Mouse (Mus musculus): ENCODE measurements around the gene Thrap3. TPM values are rescaled to one million over a fixed set of nuclear protein-coding genes. Genes with fewer than 3 reads are reported as not detected.
A peak's percentile ranks its signal among the peaks of the same experiment; 100 is the strongest.

The Thrap3 gene
- polyA plus RNA-seq, 1 experiment from 2014 or later: 345 TPM

DNA sequence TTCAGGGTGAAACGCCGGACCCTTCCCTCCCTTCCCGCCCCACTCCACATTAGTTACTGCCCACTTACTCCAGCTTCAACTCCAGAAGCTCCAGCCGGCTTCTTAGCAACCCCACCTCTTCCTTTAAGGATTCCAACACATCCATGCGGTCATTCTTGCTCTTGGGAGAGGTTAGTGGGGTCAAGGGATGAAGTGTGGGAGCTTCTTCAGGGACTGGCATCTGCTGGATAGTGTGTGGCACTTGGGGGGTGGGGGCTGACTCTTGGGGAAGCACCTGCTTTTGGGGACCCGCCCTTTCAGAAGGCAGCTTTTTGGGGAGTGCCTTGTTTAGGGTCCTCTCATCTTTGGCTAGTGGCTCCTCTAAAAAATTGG is 51.6 kb downstream of the Thrap3 start:
- 91% methylated on average over 6 of the region's 6 CpGs for WGBS (ENCODE audit: missing documents)
- Histone ChIP-seq H3K27ac (no peak overlapping the region), H3K4me3 (ENCODE audit: inconsistent target) (no peak overlapping the region), H3K36me3 (ENCODE audit: inconsistent target) (no peaks in the 10 kb centered on the region), H3K79me2 (ENCODE audit: inconsistent target) (no peaks in the 10 kb centered on the region)

GRCm38 (mm10) chr4:126150297-126150948 is 52.1 kb downstream of the Thrap3 start:
- H3K27ac ChIP-seq: no peak overlapping the region
- H3K4me3 ChIP-seq (ENCODE audit: inconsistent target): no peak overlapping the region
- 94% methylated on average over 14 of the region's 16 CpGs for WGBS (ENCODE audit: missing documents)
- no peaks in the 10 kb centered on the region for H3K79me2 ChIP-seq (ENCODE audit: inconsistent target)
- H3K36me3 ChIP-seq (ENCODE audit: inconsistent target): no peaks in the 10 kb centered on the region

DNA sequence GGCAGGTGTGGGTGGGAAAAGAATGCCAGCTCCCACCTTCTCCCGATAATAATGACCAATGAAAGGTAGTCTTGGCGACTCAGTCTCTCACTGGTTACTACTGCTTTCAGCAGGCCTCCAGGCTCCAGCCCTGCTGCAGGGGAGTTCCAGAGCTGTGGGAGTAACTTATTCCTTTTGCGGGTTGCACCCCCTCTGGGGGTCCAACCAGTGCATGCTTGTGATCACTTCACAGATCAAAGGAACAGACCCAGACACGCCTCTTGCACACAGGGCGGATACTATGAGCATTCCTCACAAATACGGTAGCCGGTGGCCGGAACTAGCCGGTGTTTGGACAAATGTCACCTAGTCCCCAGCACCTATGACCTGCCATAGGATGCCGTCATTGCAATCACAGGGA is 52.8 kb downstream of the Thrap3 start:
- Histone ChIP-seq H3K79me2 (ENCODE audit: inconsistent target) (no peaks in the 10 kb centered on the region), H3K27ac (no peak overlapping the region), H3K4me3 (ENCODE audit: inconsistent target) (no peak overlapping the region), H3K36me3 (ENCODE audit: inconsistent target) (no peaks in the 10 kb centered on the region)
- 99% methylated on average over 10 of the region's 10 CpGs for WGBS (ENCODE audit: missing documents)

DNA sequence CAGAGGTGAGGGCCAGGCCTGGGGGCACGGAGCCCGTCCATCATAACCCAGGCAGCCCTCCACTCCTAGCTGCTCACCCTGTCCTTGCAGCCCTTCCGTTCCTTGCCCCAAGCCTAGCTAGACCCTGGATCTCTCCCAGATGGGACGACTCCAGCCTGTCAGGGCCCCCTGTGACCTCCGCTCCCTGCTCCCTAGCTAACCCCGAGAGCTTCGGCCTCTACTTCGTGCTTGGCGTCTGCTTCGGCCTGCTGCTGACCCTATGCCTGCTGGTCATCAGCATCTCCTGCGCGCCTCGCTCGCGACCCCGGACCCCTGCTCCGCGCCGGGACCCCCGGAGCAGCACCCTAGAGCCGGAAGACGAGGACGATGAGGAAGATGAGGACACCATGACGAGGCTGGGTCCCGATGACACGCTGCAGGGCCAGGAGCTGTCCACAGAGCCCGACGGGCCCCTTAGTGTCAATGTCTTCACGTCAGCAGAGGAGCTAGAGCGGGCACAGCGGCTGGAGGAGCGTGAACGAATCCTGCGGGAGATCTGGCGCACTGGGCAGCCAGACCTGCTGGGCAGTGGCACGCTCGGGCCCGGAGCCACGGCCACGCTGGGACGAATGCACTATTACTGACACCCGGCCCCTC is 53.4 kb downstream of the Thrap3 start:
- H3K79me2 ChIP-seq (ENCODE audit: inconsistent target): no peaks in the 10 kb centered on the region
- no peaks in the 10 kb centered on the region for H3K36me3 ChIP-seq (ENCODE audit: inconsistent target)
- 82% methylated on average over 30 of the region's 42 CpGs for WGBS (ENCODE audit: missing documents)
- H3K4me3 ChIP-seq (ENCODE audit: inconsistent target): peak overlapping the region; percentile 25
- H3K27ac ChIP-seq: no peak overlapping the region

DNA sequence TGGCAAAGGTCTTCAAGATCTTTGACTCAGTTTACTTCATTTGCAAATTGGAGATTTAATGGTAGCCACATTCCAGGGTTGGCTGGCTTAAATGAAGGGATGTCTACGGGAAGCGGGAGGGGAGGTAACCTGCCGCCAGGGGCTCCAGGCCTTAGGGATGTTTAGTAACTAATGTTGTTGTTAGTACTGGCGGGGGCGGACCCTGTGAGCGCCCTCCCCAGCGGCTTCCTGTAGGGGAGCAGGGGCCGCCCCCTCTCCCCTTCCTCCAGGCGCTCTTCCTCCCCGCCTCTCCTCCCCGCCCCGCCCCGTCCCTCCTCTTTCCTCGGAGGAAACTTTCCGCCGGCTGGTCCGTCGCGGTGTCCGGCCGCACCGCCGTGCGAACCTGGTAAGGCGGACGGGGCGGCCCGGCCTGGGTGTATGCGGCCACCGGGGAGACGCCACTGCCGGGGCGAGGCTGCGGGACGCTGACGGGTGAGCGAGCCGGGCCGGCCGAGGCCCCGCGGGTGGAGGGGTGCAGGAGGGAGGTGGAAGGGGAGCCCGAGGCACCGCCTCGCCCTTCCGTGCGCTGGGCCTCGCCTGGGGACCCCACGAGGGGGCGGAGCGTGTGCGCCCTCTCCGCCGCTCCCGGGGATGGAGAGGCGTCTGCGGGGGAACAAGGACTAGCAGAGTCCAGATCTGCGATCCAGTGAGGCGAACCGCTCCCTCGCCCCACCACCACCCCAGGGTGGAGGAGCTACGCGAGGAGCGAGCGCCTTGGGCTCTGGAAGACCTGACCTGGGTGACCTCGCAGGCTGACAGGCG is 54.2 kb downstream of the Thrap3 start:
- Histone ChIP-seq H3K27ac (no peak overlapping the region), H3K79me2 (ENCODE audit: inconsistent target) (no peaks in the 10 kb centered on the region), H3K36me3 (ENCODE audit: inconsistent target) (no peaks in the 10 kb centered on the region), H3K4me3 (ENCODE audit: inconsistent target) (peak overlapping the region; percentile 25)
- 2% methylated on average over 57 of the region's 67 CpGs for WGBS (ENCODE audit: missing documents)

DNA sequence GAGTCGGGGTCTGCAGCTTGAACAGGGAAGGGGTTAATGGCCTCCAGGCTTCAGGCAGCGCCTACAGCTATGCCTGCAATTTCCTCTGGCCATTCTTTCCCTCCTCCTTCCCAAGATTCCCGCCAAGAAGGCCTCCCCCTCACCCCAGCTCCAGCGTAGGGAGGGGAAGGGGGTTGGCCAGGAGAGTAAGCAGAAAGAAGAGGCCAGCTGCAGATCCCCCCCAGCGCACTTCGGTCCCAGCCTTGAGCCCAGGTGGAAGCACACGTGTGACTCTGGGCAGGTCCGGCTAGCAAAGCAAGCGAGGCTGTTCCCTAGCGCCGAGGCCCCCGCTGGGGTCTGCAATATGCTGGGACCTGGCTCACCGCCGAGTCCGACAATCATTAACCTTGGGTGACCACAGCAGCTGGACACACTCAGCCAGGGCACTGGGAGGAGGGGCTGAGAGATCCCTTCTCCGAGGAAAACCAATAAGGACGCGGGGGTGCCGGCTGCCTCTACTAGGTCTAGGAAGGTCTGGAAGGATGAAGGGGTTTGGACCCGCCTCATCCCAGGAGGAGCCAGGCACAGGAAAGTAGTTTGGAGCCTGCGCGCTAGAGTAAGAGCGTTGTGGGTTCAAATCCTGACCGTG is 54.9 kb downstream of the Thrap3 start, which contains the start of gene Eva1b:
Eva1b (plus strand) TSS at position 212 of the 628 bp plus-strand sequence.
- peak within 1 kb of the TSS; percentile 25 for H3K4me3 ChIP-seq (ENCODE audit: inconsistent target)
- no peaks in the 10 kb centered on the region for H3K36me3 ChIP-seq (ENCODE audit: inconsistent target)
- H3K27ac ChIP-seq: no peak within 1 kb of the TSS
- no peaks in the 10 kb centered on the region for H3K79me2 ChIP-seq (ENCODE audit: inconsistent target)
- WGBS (ENCODE audit: missing documents): 58% methylated on average over 24 of the region's 24 CpGs

GRCm38 (mm10) chr4:126146974-126147532 is 55.5 kb downstream of the Thrap3 start:
- Histone ChIP-seq H3K36me3 (ENCODE audit: inconsistent target) (no peaks in the 10 kb centered on the region), H3K4me3 (ENCODE audit: inconsistent target) (no peak overlapping the region), H3K79me2 (ENCODE audit: inconsistent target) (no peaks in the 10 kb centered on the region), H3K27ac (no peak overlapping the region)
- WGBS (ENCODE audit: missing documents): 90% methylated on average over 8 of the region's 9 CpGs

- no peaks in the 10 kb centered on the region for H3K36me3 ChIP-seq (ENCODE audit: inconsistent target)
- WGBS (ENCODE audit: missing documents): 87% methylated on average over 4 of the region's 4 CpGs
- no peak overlapping the region for H3K4me3 ChIP-seq (ENCODE audit: inconsistent target)
- no peaks in the 10 kb centered on the region for H3K79me2 ChIP-seq (ENCODE audit: inconsistent target)
- no peak overlapping the region for H3K27ac ChIP-seq
These were observed 57.2 kb downstream of the Thrap3 start for GRCm38 (mm10) chr4:126145396-126145795.

GRCm38 (mm10) chr4:126141021-126141420 is 61.5 kb downstream of the Thrap3 start:
- no peaks in the 10 kb centered on the region for H3K79me2 ChIP-seq (ENCODE audit: inconsistent target)
- 90% methylated on average over 5 of the region's 5 CpGs for WGBS (ENCODE audit: missing documents)
- H3K4me3 ChIP-seq (ENCODE audit: inconsistent target): no peak overlapping the region
- H3K36me3 ChIP-seq (ENCODE audit: inconsistent target): peaks cover 14% of the 10 kb centered on the region; the same call in 1 of the 2 replicates
- no peak overlapping the region for H3K27ac ChIP-seq

- Histone ChIP-seq H3K36me3 (ENCODE audit: inconsistent target) (peaks cover 23% of the 10 kb centered on the region), H3K79me2 (ENCODE audit: inconsistent target) (no peaks in the 10 kb centered on the region), H3K4me3 (ENCODE audit: inconsistent target) (no peak overlapping the region), H3K27ac (no peak overlapping the region)
- WGBS (ENCODE audit: missing documents): 68% methylated on average over 4 of the region's 4 CpGs
These were observed 64.8 kb downstream of the Thrap3 start for GRCm38 (mm10) chr4:126137773-126138172.

GRCm38 (mm10) chr4:126134639-126135038 is 67.9 kb downstream of the Thrap3 start:
- Histone ChIP-seq H3K4me3 (ENCODE audit: inconsistent target) (no peak overlapping the region), H3K79me2 (ENCODE audit: inconsistent target) (no peaks in the 10 kb centered on the region), H3K36me3 (ENCODE audit: inconsistent target) (peaks cover 17% of the 10 kb centered on the region), H3K27ac (no peak overlapping the region)
- WGBS (ENCODE audit: missing documents): 98% methylated on average over 4 of the region's 4 CpGs

- Histone ChIP-seq H3K27ac (no peak overlapping the region), H3K36me3 (ENCODE audit: inconsistent target) (peaks cover 16% of the 10 kb centered on the region), H3K4me3 (ENCODE audit: inconsistent target) (no peak overlapping the region), H3K79me2 (ENCODE audit: inconsistent target) (no peaks in the 10 kb centered on the region)
- 96% methylated on average over 4 of the region's 4 CpGs for WGBS (ENCODE audit: missing documents)
These were observed 68.3 kb downstream of the Thrap3 start for GRCm38 (mm10) chr4:126134236-126134635.

GRCm38 (mm10) chr4:126132636-126133264 is 69.8 kb downstream of the Thrap3 start:
- WGBS (ENCODE audit: missing documents): 96% methylated on average over 6 of the region's 6 CpGs
- Histone ChIP-seq H3K79me2 (ENCODE audit: inconsistent target) (no peaks in the 10 kb centered on the region), H3K4me3 (ENCODE audit: inconsistent target) (no peak overlapping the region), H3K27ac (peak overlapping the region; percentile 74), H3K36me3 (ENCODE audit: inconsistent target) (peaks cover 18% of the 10 kb centered on the region)
